Mouse (Mus musculus): Measurements from ENCODE around the gene Myoc.

- TF ChIP-seq CTCF (IDR thresholded peaks at IDR 0.05; ENCODE audit: extremely low read depth, insufficient read length, insufficient replicate concordance, low read depth, low read length) (no peak), POLR2A (IDR thresholded peaks at IDR 0.05; ENCODE audit: low read depth, low read length) (no peak)
These were observed 4.8 kb downstream of the Myoc start for GRCm38 (mm10) chr1:162643752-162644151.
